Mouse (Mus musculus) kidney, postnatal 0 days (tissue): ENCODE measurements around the gene Slc6a2. TPM values are rescaled to one million over a fixed set of nuclear protein-coding genes. Genes with fewer than 3 reads are reported as not detected.

Experiments
- ATAC-seq: fragments of 200-750 bp; cut with Nextera tagmentation; replicated peaks from 2 replicates; pipeline ENCODE4 v1.8.0; 2017; ENCODE audit warnings: low read depth, moderate number of reproducible peaks, moderate TSS enrichment, moderate library complexity; ENCODE audit not compliant: low FRiP score
- DNase-seq: peaks from one replicate; pipeline ENCODE4 v3.0.0-alpha.2; 2016; ENCODE audit warnings: low spot score
- H3K27ac ChIP-seq: fragments of 300-500 bp; sonication (generic); 2 replicates; pipeline ENCODE4 v1.5.1; 2014; ENCODE audit warnings: mild to moderate bottlenecking
- H3K27me3 ChIP-seq: fragments of 300-500 bp; sonication (generic); 2 replicates; pipeline ENCODE4 v1.6.1; 2014; ENCODE audit warnings: low read length, mixed read lengths; ENCODE audit not compliant: insufficient read depth
- H3K36me3 ChIP-seq: fragments of 300-500 bp; sonication (generic); 2 replicates; pipeline ENCODE4 v1.6.1; 2014; ENCODE audit warnings: low read length, mixed read lengths; ENCODE audit not compliant: insufficient read depth
- H3K4me1 ChIP-seq: fragments of 300-500 bp; sonication (generic); replicated peaks from 2 replicates; pipeline ENCODE4 v1.6.1; 2014; ENCODE audit warnings: antibody characterized with exemption, low read length, mixed read lengths; ENCODE audit not compliant: insufficient read depth
- H3K4me2 ChIP-seq: fragments of 300-500 bp; sonication (generic); 2 replicates; pipeline ENCODE4 v1.6.1; 2014; ENCODE audit warnings: mild to moderate bottlenecking, low read length, moderate library complexity, mixed read lengths
- H3K4me3 ChIP-seq: fragments of 300-500 bp; sonication (generic); replicated peaks from 2 replicates; pipeline ENCODE4 v1.5.1; 2014; ENCODE audit warnings: low read depth, low read length
- H3K9ac ChIP-seq: fragments of 300-500 bp; sonication (generic); 2 replicates; pipeline ENCODE4 v1.6.1; 2014; ENCODE audit warnings: low read depth, low read length
- H3K9me3 ChIP-seq: fragments of 300-500 bp; sonication (generic); replicated peaks from 2 replicates; pipeline ENCODE4 v1.6.1; 2016; ENCODE audit warnings: low read length, inconsistent platforms, mixed read lengths
- CTCF ChIP-seq: IDR thresholded peaks from 2 replicates; pipeline ENCODE4 v1.5.1; 2016; ENCODE audit warnings: antibody characterized with exemption, low read depth, mild to moderate bottlenecking, moderate library complexity
- WGBS: fragments of 180-500 bp; shearing (Covaris S2); extraction: QIAGEN DNeasy Blood & Tissue Kit; methylation state at CpG from one replicate; pipeline ENCODE4 v1.1.7; 2014; 5-methylcytosine and 5-hydroxymethylcytosine counted together
- polyA plus RNA-seq: library from polyadenylated mRNA; unstranded; fragments of >200 nt; fragmentation: Nextera tagmentation; extraction: Ambion mirVana; gene quantifications from 2 replicates; pipeline ENCODE4 v1.2.1, GENCODE M21; 2015

The Slc6a2 gene
- polyA plus RNA-seq, 1 experiment from 2014 or later: 0.12 TPM

GRCm38 (mm10) chr8:93011439-93011838 lies 51.6 kb downstream of the Slc6a2 start:
- Histone ChIP-seq H3K4me1 (no peaks in the 10 kb centered on the region), H3K27me3 (no peaks in the 10 kb centered on the region), H3K36me3 (no peaks in the 10 kb centered on the region), H3K27ac (no peak overlapping the region), H3K4me2 (no peak overlapping the region), H3K9ac (no peak overlapping the region), H3K4me3 (no peak overlapping the region), H3K9me3 (no peaks in the 10 kb centered on the region)
- DNase-seq: peak; percentile 88
- TF ChIP-seq CTCF: peak; percentile 96
- 11% methylated on average over 9 of the region's 9 CpGs for WGBS
- 0 out of 2 replicates have a peak, but pooled peaks have one; percentile 29 for ATAC-seq

- no peak overlapping the region for H3K4me3 ChIP-seq
- H3K4me2 ChIP-seq: no peak overlapping the region
- no peaks in the 10 kb centered on the region for H3K9me3 ChIP-seq
- H3K36me3 ChIP-seq: no peaks in the 10 kb centered on the region
- no peak for ATAC-seq
- WGBS: 78% methylated on average over 6 of the region's 6 CpGs
- no peak overlapping the region for H3K9ac ChIP-seq
- DNase-seq: no peak
- H3K4me1 ChIP-seq: no peaks in the 10 kb centered on the region
- no peak overlapping the region for H3K27ac ChIP-seq
- no peaks in the 10 kb centered on the region for H3K27me3 ChIP-seq
- peak; percentile 49; the same call in 1 of the 2 replicates for TF ChIP-seq CTCF
Measured at GRCm38 (mm10) chr8:93012226-93012625, 52.3 kb downstream of the Slc6a2 start.

- Histone ChIP-seq H3K9me3 (no peaks in the 10 kb centered on the region), H3K4me1 (no peaks in the 10 kb centered on the region), H3K9ac (no peak overlapping the region), H3K4me3 (no peak overlapping the region), H3K27ac (no peak overlapping the region), H3K36me3 (no peaks in the 10 kb centered on the region), H3K27me3 (no peaks in the 10 kb centered on the region), H3K4me2 (no peak overlapping the region)
- no peak for ATAC-seq
- no peak for DNase-seq
- TF ChIP-seq CTCF: no peak
- 77% methylated on average over 4 of the region's 4 CpGs for WGBS
Measured at GRCm38 (mm10) chr8:93014300-93014699, 54.4 kb downstream of the Slc6a2 start.

GRCm38 (mm10) chr8:93021738-93022137 lies 61.9 kb downstream of the Slc6a2 start:
- no peak overlapping the region for H3K9ac ChIP-seq
- H3K9me3 ChIP-seq: no peaks in the 10 kb centered on the region
- TF ChIP-seq CTCF: peak; percentile 33; the same call in 1 of the 2 replicates
- H3K4me2 ChIP-seq: no peak overlapping the region
- H3K27me3 ChIP-seq: no peaks in the 10 kb centered on the region
- DNase-seq: no peak
- H3K4me3 ChIP-seq: no peak overlapping the region
- no peaks in the 10 kb centered on the region for H3K4me1 ChIP-seq
- H3K36me3 ChIP-seq: no peaks in the 10 kb centered on the region
- no peak for ATAC-seq
- no peak overlapping the region for H3K27ac ChIP-seq
- 63% methylated on average over 5 of the region's 5 CpGs for WGBS

- no peak overlapping the region for H3K4me2 ChIP-seq
- ATAC-seq: no peak
Measured at GRCm38 (mm10) chr8:93030664-93031063, 70.8 kb downstream of the Slc6a2 start.

GRCm38 (mm10) chr8:93038831-93039230 lies 79.0 kb downstream of the Slc6a2 start:
- Histone ChIP-seq H3K4me3 (no peak overlapping the region), H3K9ac (no peak overlapping the region), H3K27me3 (no peaks in the 10 kb centered on the region), H3K27ac (no peak overlapping the region), H3K4me2 (no peak overlapping the region), H3K4me1 (no peaks in the 10 kb centered on the region), H3K9me3 (no peaks in the 10 kb centered on the region), H3K36me3 (no peaks in the 10 kb centered on the region)
- ATAC-seq (no peak), DNase-seq (no peak)
- 20% methylated on average over 2 of the region's 2 CpGs for WGBS
- no peak for TF ChIP-seq CTCF

More at GRCm38 (mm10) chr8:93030664-93031063, 70.8 kb downstream of the Slc6a2 start:
- Histone ChIP-seq H3K9ac (no peak overlapping the region), H3K36me3 (no peaks in the 10 kb centered on the region), H3K9me3 (no peaks in the 10 kb centered on the region), H3K27ac (no peak overlapping the region), H3K27me3 (no peaks in the 10 kb centered on the region), H3K4me1 (no peaks in the 10 kb centered on the region), H3K4me3 (no peak overlapping the region)
- WGBS: 68% methylated on average over 2 of the region's 2 CpGs
- no peak for TF ChIP-seq CTCF
- DNase-seq: no peak

- WGBS: 63% methylated on average over 2 of the region's 2 CpGs
- no peak overlapping the region for H3K4me2 ChIP-seq
- ATAC-seq (no peak), DNase-seq (no peak)
- H3K27ac ChIP-seq: no peak overlapping the region
- no peaks in the 10 kb centered on the region for H3K36me3 ChIP-seq
- H3K4me1 ChIP-seq: no peaks in the 10 kb centered on the region
- TF ChIP-seq CTCF: no peak
- no peaks in the 10 kb centered on the region for H3K27me3 ChIP-seq
- H3K4me3 ChIP-seq: no peak overlapping the region
- no peaks in the 10 kb centered on the region for H3K9me3 ChIP-seq
- no peak overlapping the region for H3K9ac ChIP-seq
Measured at GRCm38 (mm10) chr8:93040256-93040655, 80.4 kb downstream of the Slc6a2 start.
